Mouse (Mus musculus): ENCODE data around the gene Acadm. TPM values are rescaled to one million over a fixed set of nuclear protein-coding genes. Genes with fewer than 3 reads are reported as not detected.

Gene Acadm
- polyA plus RNA-seq, 1 experiment, result 0.07 TPM

DNA sequence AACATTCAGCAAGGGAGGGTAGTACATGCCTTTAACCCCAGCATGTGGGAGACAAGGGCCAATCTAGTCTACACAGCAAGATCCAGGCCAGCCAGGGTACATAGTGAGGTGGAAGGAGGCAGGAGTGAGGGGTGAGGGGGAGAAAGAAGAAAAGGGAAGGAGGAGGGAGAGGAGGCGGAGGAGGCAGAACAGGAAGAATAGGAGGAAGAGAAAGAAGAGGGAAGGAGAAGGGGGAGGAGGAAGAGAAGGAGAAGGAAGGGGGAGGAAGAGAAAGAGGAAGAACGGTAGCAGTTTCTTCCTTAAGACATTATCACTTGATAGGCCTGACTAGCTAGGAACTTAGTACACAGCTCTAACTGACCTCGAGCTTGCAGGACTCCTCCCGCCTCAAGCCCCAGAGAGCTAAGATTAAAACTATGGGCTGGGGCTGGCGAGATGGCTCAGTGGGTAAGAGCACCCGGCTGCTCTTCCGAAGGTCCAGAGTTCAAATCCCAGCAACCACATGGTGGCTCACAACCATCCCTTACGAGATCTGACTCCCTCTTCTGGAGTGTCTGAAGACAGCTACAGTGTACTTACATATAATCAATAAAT, 55.1 kb downstream of the Acadm start:
- Histone ChIP-seq H3K4me3 (replicated peaks) (no peak overlapping the region), H3K9me3 (ENCODE audit: control insufficient read depth, low read length) (no peaks in the 10 kb centered on the region)

DNA sequence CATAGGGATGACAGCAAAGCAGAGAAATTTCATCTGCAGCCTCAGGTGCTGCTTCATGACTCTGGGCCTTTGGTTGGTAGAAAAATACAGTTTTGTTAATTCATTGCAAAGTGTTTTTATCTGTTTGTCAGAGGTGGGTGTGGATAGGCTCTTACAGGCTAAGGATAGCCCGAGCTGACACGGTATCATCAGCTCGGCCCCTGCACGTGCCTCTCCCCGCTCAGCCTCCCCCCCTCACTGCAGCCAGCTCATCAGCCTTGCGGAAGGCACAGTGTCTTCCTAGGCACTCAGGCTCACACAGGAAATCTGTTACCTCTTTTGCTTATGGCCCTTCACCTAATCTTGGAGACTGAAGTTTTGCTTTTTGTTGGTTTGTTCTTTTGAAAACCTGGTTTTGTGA, 56.3 kb downstream of the Acadm start:
- Histone ChIP-seq H3K27me3 (ENCODE audit: control insufficient read depth) (peaks cover 3% of the 10 kb centered on the region), H3K4me3 (replicated peaks) (no peak overlapping the region), H3K4me1 (ENCODE audit: control insufficient read depth) (peaks cover 28% of the 10 kb centered on the region), H3K9me3 (ENCODE audit: control insufficient read depth, low read length) (no peaks in the 10 kb centered on the region), H3K36me3 (ENCODE audit: control insufficient read depth) (no peaks in the 10 kb centered on the region)
- no peak for TF ChIP-seq TAL1 (IDR thresholded peaks at IDR 0.05; ENCODE audit: low read length)
- TF ChIP-seq GATA1 (IDR thresholded peaks at IDR 0.05; ENCODE audit: low read length), result no peak

More for the DNA sequence above, 55.1 kb downstream of the Acadm start:
- Histone ChIP-seq H3K4me1 (ENCODE audit: control insufficient read depth) (peaks cover 38% of the 10 kb centered on the region), H3K27me3 (ENCODE audit: control insufficient read depth) (no peaks in the 10 kb centered on the region), H3K36me3 (ENCODE audit: control insufficient read depth) (no peaks in the 10 kb centered on the region)
- no peak for TF ChIP-seq GATA1 (IDR thresholded peaks at IDR 0.05; ENCODE audit: low read length)
- TF ChIP-seq TAL1 (IDR thresholded peaks at IDR 0.05; ENCODE audit: low read length), result no peak

DNA sequence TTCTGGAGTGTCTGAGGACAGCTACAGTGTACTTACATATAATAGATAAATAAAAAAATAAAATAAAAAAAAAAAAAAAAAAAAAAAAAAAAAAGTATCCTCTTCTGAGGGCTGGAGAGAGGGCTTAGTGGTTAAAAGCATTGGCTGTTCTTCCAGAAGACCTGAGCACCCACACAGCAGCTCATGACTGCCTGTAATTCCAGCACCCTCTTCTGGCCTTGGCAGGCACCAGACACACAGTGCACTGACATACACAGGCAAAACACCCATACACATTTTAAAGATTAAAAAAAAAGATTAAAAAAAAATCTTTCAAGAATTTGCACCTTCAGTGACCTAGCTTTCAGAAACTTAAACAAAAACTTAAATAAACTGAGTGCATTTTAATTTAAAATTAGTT, 58.1 kb downstream of the Acadm start:
- TF ChIP-seq TAL1 (IDR thresholded peaks at IDR 0.05; ENCODE audit: low read length) (no peak), GATA1 (IDR thresholded peaks at IDR 0.05; ENCODE audit: low read length) (no peak)
- peaks cover 28% of the 10 kb centered on the region for H3K4me1 ChIP-seq (ENCODE audit: control insufficient read depth)
- peaks cover 15% of the 10 kb centered on the region for H3K27me3 ChIP-seq (ENCODE audit: control insufficient read depth)
- no peaks in the 10 kb centered on the region for H3K9me3 ChIP-seq (ENCODE audit: control insufficient read depth, low read length)
- H3K36me3 ChIP-seq (ENCODE audit: control insufficient read depth), result no peaks in the 10 kb centered on the region
- no peak overlapping the region for H3K4me3 ChIP-seq (replicated peaks)

Other genes with a start within 250 kb of the Acadm start
- gene St6galnac3, start 219.5 kb downstream of the Acadm start, polyA plus RNA-seq (2012), result 0.09 and 0.17 TPM in 2 replicates
- not detected in 2 replicates for gene Asb17, start 100.4 kb downstream of the Acadm start, polyA plus RNA-seq (2012)
- not detected in 2 replicates for gene Msh4, start 38.5 kb downstream of the Acadm start, polyA plus RNA-seq (2012)
- 0.82 and 1.2 TPM in 2 replicates for gene Rabggtb, start 31.6 kb downstream of the Acadm start, polyA plus RNA-seq (2012)
- gene Slc44a5, start 28.8 kb upstream of the Acadm start, polyA plus RNA-seq (2012), result 0.01 TPM in 1 of 2 replicates, not detected in the other

All from erythroblast, embryonic 14.5 days (primary cell).